Mouse (Mus musculus) neutrophil, adult 5-6 weeks (primary cell): ENCODE results near the gene Hao1. TPM values are rescaled to one million over a fixed set of nuclear protein-coding genes. Genes with fewer than 3 reads are reported as not detected.

Experiments used
- ATAC-seq: fragments of 151-379, 151-347 bp; 2 replicates; pipeline ENCODE4 v1.8.0; 2017; ENCODE audit warnings: mild to moderate bottlenecking, moderate TSS enrichment; ENCODE audit not compliant: insufficient number of reproducible peaks, poor library complexity, low FRiP score, severe bottlenecking; ENCODE audit errors: extremely low read depth
- total RNA-seq: library from RNA; stranded (forward); fragments of 200-1000 nt; gene quantifications from 2 replicates; pipeline ENCODE4 v1.2.3, GENCODE M21; 2017

The Hao1 gene
- total RNA-seq, 1 experiment from 2014 or later, result not detected

DNA sequence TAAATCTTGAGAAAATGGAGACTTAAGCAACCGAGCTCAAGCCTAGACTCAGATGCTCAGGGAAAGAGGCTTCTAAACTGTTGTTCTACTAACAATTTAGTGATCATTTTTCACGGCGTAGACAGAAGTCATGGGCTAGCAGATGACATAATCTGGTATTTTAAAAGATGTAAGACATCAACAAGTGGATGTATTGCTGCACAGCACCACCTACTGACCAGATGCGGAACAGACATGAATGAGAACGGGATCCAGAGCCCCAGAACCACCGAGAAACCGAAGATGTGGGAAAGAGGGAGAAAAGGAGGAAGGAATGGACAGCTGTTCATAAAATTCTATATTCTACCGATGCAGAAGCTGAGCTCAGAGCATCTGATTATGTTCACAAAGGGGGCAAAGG is 72.4 kb downstream of the Hao1 start:
- ATAC-seq, result no peak

DNA sequence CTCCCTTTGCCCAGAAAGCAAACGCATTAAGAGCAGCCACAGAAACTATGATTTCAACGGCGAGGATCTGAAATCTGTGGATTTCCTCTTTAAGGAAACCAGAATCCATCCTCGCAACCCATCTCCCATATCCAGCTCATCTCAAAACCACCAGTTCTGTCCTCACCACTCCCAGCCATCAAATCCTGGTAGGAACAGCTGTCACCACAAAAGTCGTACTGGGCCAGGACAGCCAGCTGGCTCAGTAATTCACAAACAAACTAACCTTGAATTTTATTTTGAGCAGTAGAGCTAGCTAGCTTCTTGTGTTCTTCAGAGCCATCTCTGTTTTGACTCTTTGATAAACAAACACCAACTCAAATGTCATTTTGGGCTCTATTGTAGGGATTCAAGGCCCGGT is 73.0 kb downstream of the Hao1 start:
- no peak for ATAC-seq

DNA sequence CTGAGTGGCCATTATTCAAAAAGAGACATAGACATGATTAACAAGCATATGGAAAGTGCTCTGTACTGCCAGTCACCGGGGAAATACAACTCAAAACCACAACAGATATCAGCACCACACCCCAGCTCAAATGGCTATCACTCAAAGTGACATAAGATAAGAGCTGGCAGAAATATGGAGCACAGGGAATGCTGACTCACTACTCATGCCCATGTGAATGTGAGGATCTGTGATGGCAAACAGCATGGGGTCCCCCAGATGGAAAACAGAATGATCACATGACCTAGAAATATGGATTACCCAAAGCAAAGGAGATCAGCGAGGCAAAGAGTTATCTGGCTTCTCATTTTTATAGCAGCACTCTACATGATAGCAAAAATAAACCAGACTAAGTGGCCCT is 89.0 kb downstream of the Hao1 start:
- no peak for ATAC-seq

- no peak for ATAC-seq
Observed at GRCm38 (mm10) chr2:134462321-134462720, 91.8 kb downstream of the Hao1 start.

DNA sequence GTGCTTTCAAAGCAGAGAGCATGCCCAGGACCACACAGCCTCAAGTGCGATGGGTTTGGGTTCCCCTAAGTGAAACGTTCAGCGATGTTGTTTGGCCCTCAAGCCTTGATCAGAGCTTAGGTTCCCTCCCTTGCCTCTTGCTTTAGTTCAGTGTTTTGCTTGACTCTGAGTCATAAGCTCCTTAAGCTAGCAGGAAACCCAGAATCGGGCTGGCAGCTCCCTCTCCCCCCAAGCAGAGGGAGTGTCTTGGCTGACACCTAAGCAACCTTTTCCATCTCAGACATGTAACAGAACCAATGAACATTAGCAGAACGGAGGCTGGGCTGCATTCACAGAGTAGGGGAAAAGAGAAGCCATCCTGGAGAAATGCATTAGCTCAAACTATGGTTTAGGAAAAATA is 93.3 kb downstream of the Hao1 start:
- ATAC-seq, result no peak

GRCm38 (mm10) chr2:134456065-134456505 is 98.1 kb downstream of the Hao1 start:
- no peak for ATAC-seq

- ATAC-seq, result no peak
Observed at GRCm38 (mm10) chr2:134452748-134453147, 101.4 kb downstream of the Hao1 start.

- ATAC-seq, result no peak
Observed at GRCm38 (mm10) chr2:134450976-134451375, 103.2 kb downstream of the Hao1 start.

Other genes starting within 250 kb of the Hao1 start
- gene Tmx4, start 89.8 kb upstream of the Hao1 start, total RNA-seq, result 46.8 and 51.8 TPM in 2 replicates
- 2.2 and 2.3 TPM in 2 replicates for gene Plcb1, start 231.7 kb upstream of the Hao1 start, total RNA-seq